Mouse (Mus musculus) CH12.LX (cell line): ENCODE measurements at regions not wholly inside any gene's neighbourhood (a gene's known extent, or its start where the extent isn't known, plus 50 kb on each side); places are given as distances from the start of the nearest gene placed in this dataset.
A peak's percentile ranks its signal among the peaks of the same experiment; 100 is the strongest.

ENCODE experiments used
- DNase-seq: peaks from one replicate; pipeline ENCODE4 v3.0.0-alpha.2; 2013; ENCODE audit errors: extremely low read depth
- H3K27ac ChIP-seq: 2 replicates; pipeline ENCODE4 v1.5.1; 2012; ENCODE audit warnings: low read depth, mild to moderate bottlenecking, control low read depth, moderate library complexity; ENCODE audit not compliant: insufficient read depth
- H3K27me3 ChIP-seq: replicated peaks from 2 replicates; pipeline ENCODE3; 2012; ENCODE audit warnings: inconsistent platforms
- H3K36me3 ChIP-seq, 2 experiments: replicated peaks in 1 of 2; 2 replicates each; pipeline versions ENCODE3 to v1.6.1; 2012; ENCODE audit warnings: inconsistent platforms in 1 of 2, low read length in 1 of 2, mild to moderate bottlenecking in 1 of 2, mixed read lengths in 1 of 2, moderate library complexity in 1 of 2; ENCODE audit not compliant: control insufficient read depth in 1 of 2, insufficient read depth in 1 of 2
- H3K4me1 ChIP-seq, 2 experiments: 2 replicates each; pipeline ENCODE4 v1.6.1; 2012; ENCODE audit warnings: inconsistent platforms in 1 of 2, moderate library complexity in 1 of 2; ENCODE audit not compliant: insufficient read depth in 2 of 2, control insufficient read depth in 1 of 2
- H3K4me2 ChIP-seq: 2 replicates; pipeline ENCODE4 v1.6.1; 2012; ENCODE audit warnings: low read depth, mild to moderate bottlenecking, control low read depth; ENCODE audit not compliant: poor library complexity, insufficient read depth, severe bottlenecking
- H3K4me3 ChIP-seq, 3 experiments: fragments of 150-350 bp in 1 of 3; sonication (generic) in 1 of 3; replicated peaks in 1 of 3; 2 replicates each; pipeline versions ENCODE3 to v1.5.1; 2011 to 2012; ENCODE audit warnings: low read depth in 2 of 3, low read length in 2 of 3, mild to moderate bottlenecking in 2 of 3, moderate library complexity in 2 of 3, control low read depth in 1 of 3, improper control_type of control experiment in 1 of 3, inconsistent platforms in 1 of 3, mixed read lengths in 1 of 3; ENCODE audit not compliant: poor library complexity in 1 of 3
- H3K79me2 ChIP-seq: replicated peaks from 2 replicates; pipeline ENCODE4 v1.6.1; 2012; ENCODE audit warnings: mild to moderate bottlenecking, moderate library complexity; ENCODE audit not compliant: control insufficient read depth, poor library complexity, insufficient read depth, severe bottlenecking; ENCODE audit errors: extremely low read depth
- H3K9ac ChIP-seq: 2 replicates; pipeline ENCODE4 v1.6.1; 2012; ENCODE audit warnings: low read depth, mild to moderate bottlenecking, control low read depth, moderate library complexity; ENCODE audit not compliant: insufficient read depth
- H3K9me3 ChIP-seq: replicated peaks from 2 replicates; pipeline ENCODE3; 2012; ENCODE audit warnings: low read length, inconsistent platforms, mixed read lengths
- BHLHE40 ChIP-seq: IDR thresholded peaks from 2 replicates; pipeline ENCODE4 v1.6.1; 2011; ENCODE audit warnings: mild to moderate bottlenecking, low read depth, low read length, improper control_type of control experiment
- CHD1 ChIP-seq: IDR thresholded peaks from 2 replicates; pipeline ENCODE4 v1.6.1; 2012; ENCODE audit warnings: low read depth, low read length, improper control_type of control experiment, inconsistent platforms
- EP300 ChIP-seq: IDR thresholded peaks from 2 replicates; pipeline ENCODE4 v1.6.1; 2011; ENCODE audit warnings: low read length, improper control_type of control experiment
- HCFC1 ChIP-seq: IDR thresholded peaks from 2 replicates; pipeline ENCODE4 v1.6.1; 2012; ENCODE audit warnings: low read depth, mild to moderate bottlenecking, inconsistent platforms, low read length, improper control_type of control experiment
- JUND ChIP-seq: conservative IDR thresholded peaks from 2 replicates; pipeline ENCODE4 v1.6.1; 2011; ENCODE audit warnings: low read depth, low read length, improper control_type of control experiment
- NRF1 ChIP-seq: IDR thresholded peaks from 2 replicates; pipeline ENCODE4 v1.6.1; 2014; ENCODE audit warnings: low read depth, mild to moderate bottlenecking, inconsistent platforms, low read length, improper control_type of control experiment, moderate library complexity
- SIN3A ChIP-seq: IDR thresholded peaks from 2 replicates; pipeline ENCODE4 v1.6.1; 2012; ENCODE audit warnings: low read length, improper control_type of control experiment, inconsistent platforms
- TBP ChIP-seq: conservative IDR thresholded peaks from 2 replicates; pipeline ENCODE4 v1.6.1; 2011; ENCODE audit warnings: low read depth, low read length, improper control_type of control experiment
- ZKSCAN1 ChIP-seq: IDR thresholded peaks from 2 replicates; pipeline ENCODE4 v1.6.1; 2012; ENCODE audit warnings: low read depth, inconsistent platforms, low read length, improper control_type of control experiment, borderline replicate concordance
- dilution Hi-C: fragments of 300-500 bp; cut with MboI; formaldehyde crosslinking; loops from 2 replicates; pipeline ENCODE4 v1.14.3; 2020; ENCODE audit warnings: low sequenced_read_pairs; ENCODE audit not compliant: extremely low pct_unique_long_range_greater_than_20kb, extremely low pct_ligation_motif_present
- in situ Hi-C: fragments of 300-500 bp; cut with MboI; formaldehyde crosslinking; loops from 3 replicates; pipeline ENCODE4 v1.14.3; 2019; ENCODE audit warnings: low sequenced_read_pairs, low pct_ligation_motif_present, low pct_unique_long_range_greater_than_20kb, mixed read lengths

DNA sequence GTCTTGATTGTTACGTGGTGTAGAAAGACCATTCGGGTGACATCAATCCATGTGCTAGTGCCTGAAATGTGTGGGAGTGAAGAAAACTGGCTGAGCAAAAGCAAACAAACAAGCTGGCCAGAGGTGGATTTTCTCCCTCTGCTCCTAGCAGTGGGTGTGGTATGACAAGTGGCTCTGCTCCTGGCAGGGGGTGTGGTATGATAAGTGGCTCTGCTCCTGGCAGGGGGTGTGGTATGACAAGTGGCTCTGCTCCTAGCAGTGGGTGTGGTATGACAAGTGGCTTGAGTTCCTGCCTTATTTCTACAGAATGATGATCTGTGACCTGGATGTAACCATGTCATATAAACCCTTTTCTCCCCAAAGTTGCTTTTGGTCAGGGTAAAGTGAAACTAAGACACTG lies 108.8 kb upstream of the Ldah start:
- H3K9me3 ChIP-seq, result no peaks in the 10 kb centered on the region
- peaks cover 0 to 14% of the 10 kb centered on the region in 2 experiments; a peak in 2 of 4 replicates for H3K4me1 ChIP-seq
- H3K4me2 ChIP-seq, result no peak overlapping the region
- H3K4me3 ChIP-seq, result no peak overlapping the region
- no peaks in the 10 kb centered on the region for H3K27me3 ChIP-seq
- in situ Hi-C loops (no loop called here), dilution Hi-C loops (no loop called here)
- H3K9ac ChIP-seq, result no peak overlapping the region
- H3K79me2 ChIP-seq, result no peaks in the 10 kb centered on the region
- TF ChIP-seq CHD1, result no peak
- no peak for TF ChIP-seq HCFC1
- no peak for TF ChIP-seq NRF1
- TF ChIP-seq ZKSCAN1, result no peak
- no peak for TF ChIP-seq EP300
- TF ChIP-seq TBP, result no peak
- no peaks in the 10 kb centered on the region for H3K36me3 ChIP-seq
- DNase-seq, result no peak
- no peak overlapping the region for H3K27ac ChIP-seq

DNA sequence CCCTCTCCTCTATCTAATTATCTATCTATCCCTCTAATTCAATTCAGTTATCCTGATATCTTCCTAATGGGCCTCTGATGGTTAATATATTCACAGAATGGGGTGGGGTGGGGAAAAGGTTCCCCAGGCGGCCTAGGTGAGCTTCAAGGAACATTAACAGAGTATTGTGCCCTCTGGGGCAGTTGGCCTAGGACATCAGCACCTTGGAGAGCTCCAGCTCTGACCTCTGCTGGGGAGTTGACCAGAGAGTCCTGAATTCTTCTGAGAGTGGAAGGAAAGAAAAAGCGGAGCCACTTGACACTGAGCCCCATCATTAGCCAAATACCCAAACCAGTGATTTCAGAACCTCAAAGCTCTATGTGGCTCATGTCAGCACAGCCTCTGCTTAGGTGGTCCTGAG lies 108.1 kb upstream of the Ldah start:
- H3K9me3 ChIP-seq, result no peaks in the 10 kb centered on the region
- TF ChIP-seq JUND, result no peak
- TF ChIP-seq BHLHE40, result no peak
- TF ChIP-seq ZKSCAN1, result no peak
- TF ChIP-seq SIN3A, result no peak
- TF ChIP-seq, all 38 proteins: peak for 0
- Histone ChIP-seq H3K9ac (no peak overlapping the region), H3K36me3 (no peaks in the 10 kb centered on the region), H3K79me2 (no peaks in the 10 kb centered on the region), H3K4me1 (peaks cover 0 to 21% of the 10 kb centered on the region in 2 experiments; a peak in 2 of 4 replicates), H3K4me2 (no peak overlapping the region), H3K4me3 (no peak overlapping the region), H3K27ac (no peak overlapping the region), H3K27me3 (no peaks in the 10 kb centered on the region)
- dilution Hi-C loops (no loop called here), in situ Hi-C loops (no loop called here)
- DNase-seq, result peak; percentile 10

GRCm38 (mm10) chr12:8101837-8102236 lies 106.1 kb upstream of the Ldah start:
- Histone ChIP-seq H3K36me3 (no peaks in the 10 kb centered on the region), H3K4me2 (no peak overlapping the region), H3K4me1 (peaks cover 0 to 22% of the 10 kb centered on the region in 2 experiments; a peak in 2 of 4 replicates), H3K4me3 (no peak overlapping the region), H3K27ac (no peak overlapping the region), H3K27me3 (no peaks in the 10 kb centered on the region), H3K9ac (no peak overlapping the region), H3K79me2 (no peaks in the 10 kb centered on the region)
- dilution Hi-C loops (no loop called here), in situ Hi-C loops (no loop called here)
- no peak for DNase-seq
- TF ChIP-seq BHLHE40, result 0 out of 2 replicates have a peak, but pooled peaks have one; percentile 23
- TF ChIP-seq SIN3A, result no peak
- TF ChIP-seq, all 38 proteins: peak for 1
- H3K9me3 ChIP-seq, result no peaks in the 10 kb centered on the region
